Mouse (Mus musculus) G1E (cell line): ENCODE measurements around the gene Runx2.

Source experiments
- CTCF ChIP-seq: IDR thresholded peaks from 2 replicates; pipeline ENCODE4 v1.5.1; 2012; ENCODE audit warnings: low read depth, low read length, inconsistent platforms, mixed read lengths
- GATA1 ChIP-seq: IDR thresholded peaks from 2 replicates; pipeline ENCODE4 v1.6.1; 2012; ENCODE audit warnings: borderline replicate concordance, low read length, inconsistent platforms, mixed read lengths
- TAL1 ChIP-seq: conservative IDR thresholded peaks from 2 replicates; pipeline ENCODE4 v1.6.1; 2012; ENCODE audit warnings: low read depth, low read length, inconsistent platforms, mixed read lengths

- no peak for TF ChIP-seq CTCF
- no peak for TF ChIP-seq GATA1
- TF ChIP-seq TAL1 = no peak
Observed at GRCm38 (mm10) chr17:44606245-44606644, 208.4 kb downstream of the Runx2 start.
